Mouse (Mus musculus) CD4-positive, CD25-positive, alpha-beta regulatory T cell, adult 2 months (primary cell): Measurements from ENCODE around the gene Tescl.

Source experiments
- DNase-seq: peaks from one replicate; pipeline ENCODE4 v3.0.0-alpha.2; 2012; ENCODE audit warnings: low read depth, low spot score

Gene Tescl

DNA sequence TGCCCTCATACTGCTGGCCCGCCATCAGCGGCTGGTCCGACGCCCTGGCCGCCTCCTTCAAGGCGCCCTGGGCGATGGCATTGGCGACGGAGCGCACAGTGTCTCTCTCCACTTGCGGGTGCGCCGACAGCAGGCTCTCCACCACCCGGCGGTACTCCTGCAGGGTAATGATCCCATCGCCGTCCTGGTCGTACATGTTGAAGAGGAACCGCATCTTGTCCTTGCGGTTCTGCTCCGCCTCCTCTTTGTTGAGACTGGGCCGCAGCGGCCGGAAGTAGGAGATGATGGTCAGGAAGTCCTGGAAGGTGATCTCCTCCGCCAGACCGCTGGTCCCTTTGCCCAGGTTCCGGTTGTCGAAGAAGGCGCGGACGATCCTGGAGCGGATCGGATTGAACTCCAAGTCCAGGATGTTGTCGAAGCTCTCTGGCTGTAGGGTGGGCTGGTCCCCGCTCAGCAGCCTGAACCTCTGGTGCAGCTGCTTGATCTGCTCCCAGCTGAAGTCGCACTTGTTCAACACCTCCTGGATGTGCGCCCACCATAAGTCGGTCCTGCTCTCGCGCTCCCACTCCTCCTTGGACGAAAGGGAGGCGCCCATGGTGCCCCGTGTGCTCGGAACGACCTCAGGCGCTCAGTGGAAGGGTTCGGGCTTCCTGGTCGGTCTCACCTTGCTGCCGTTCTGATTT, at the start of gene Tescl:
Gene Tescl (minus strand): TSS at position 633 of the 683 bp plus-strand sequence.
- no peak for DNase-seq

DNA sequence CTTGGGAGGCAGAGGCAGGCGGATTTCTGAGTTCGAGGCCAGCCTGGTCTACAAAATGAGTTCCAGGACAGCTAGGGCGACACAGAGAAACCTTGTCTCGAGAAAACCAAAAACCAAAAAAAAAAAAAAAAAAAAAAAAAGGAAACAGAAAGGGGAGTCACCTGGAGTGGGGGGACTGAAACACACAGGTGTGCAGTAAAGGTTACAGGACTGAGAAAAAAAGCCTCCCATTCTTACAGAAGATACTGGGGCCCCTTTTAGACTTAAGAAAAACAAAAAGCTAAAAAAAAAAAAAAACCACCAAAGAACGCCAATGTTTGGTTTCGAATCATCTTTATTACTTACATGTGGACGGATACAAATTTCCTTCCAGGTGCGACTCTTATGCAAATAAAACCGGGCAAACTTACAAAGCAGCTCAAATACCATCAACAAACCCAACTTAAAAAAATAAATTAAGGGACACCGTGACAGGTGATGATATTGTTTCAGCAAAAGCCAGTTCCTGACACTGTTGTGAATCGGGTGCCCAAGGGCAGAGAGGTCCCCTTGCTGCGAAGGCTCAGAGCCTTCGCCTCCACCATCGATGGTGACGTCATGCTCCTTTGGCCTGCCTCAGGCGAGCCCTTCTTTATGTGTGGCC, 49.1 kb upstream of the Tescl start:
- DNase-seq, result peak; percentile 51

DNA sequence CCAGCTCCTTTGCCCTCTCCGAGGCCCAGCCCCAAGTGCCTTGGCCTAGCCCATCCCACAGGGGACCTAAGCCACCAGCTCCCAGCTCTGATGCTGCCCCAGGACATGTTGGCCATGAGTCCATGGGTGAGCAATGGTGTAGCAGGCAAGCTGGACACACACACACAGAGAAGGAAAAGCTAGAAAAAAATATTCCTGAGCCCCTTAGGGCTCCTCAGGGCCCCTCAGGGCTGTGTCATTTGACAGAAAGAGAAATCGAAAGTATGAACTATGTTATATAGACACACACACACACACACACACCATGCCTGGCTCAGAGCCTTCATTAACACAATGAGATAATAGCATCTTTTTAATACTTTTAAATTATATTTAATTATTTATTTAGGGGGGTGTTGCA, 46.6 kb upstream of the Tescl start:
- DNase-seq, result peak; percentile 66

- DNase-seq, result peak; percentile 79
Observed at GRCm38 (mm10) chr7:24379934-24380333, 46.2 kb upstream of the Tescl start.

DNA sequence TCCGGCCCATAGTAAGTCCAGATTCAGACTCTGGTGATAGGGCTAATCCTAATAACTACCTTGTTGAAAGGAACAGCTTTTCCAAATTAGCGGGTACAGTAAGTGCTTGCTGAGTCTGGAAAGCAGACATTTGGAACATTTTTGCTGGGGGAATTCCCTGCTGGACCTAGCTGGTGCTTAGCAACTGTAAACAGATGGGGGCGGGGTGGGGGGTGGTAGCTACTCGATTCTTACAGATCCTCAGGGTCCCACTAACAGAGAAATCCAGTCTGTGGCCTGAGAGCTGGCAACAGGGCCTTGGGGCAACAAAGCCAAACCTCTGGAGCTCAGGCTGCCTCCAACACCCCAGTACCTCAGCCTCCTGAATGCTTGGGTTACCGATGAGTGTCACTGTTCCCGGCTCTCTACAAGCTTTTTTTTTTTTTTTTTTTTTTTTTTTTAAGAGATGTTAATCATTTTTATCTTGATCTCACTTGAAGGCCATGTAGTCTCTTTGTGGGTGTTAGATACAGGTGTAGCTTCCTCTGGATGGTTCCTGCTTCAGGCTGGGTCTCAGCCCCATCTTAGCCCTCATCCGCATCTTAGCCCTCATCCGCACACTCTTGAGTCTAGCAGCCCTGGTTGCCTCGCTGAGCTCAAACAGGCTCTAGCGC, 44.4 kb upstream of the Tescl start:
- DNase-seq, result peak; percentile 86

DNA sequence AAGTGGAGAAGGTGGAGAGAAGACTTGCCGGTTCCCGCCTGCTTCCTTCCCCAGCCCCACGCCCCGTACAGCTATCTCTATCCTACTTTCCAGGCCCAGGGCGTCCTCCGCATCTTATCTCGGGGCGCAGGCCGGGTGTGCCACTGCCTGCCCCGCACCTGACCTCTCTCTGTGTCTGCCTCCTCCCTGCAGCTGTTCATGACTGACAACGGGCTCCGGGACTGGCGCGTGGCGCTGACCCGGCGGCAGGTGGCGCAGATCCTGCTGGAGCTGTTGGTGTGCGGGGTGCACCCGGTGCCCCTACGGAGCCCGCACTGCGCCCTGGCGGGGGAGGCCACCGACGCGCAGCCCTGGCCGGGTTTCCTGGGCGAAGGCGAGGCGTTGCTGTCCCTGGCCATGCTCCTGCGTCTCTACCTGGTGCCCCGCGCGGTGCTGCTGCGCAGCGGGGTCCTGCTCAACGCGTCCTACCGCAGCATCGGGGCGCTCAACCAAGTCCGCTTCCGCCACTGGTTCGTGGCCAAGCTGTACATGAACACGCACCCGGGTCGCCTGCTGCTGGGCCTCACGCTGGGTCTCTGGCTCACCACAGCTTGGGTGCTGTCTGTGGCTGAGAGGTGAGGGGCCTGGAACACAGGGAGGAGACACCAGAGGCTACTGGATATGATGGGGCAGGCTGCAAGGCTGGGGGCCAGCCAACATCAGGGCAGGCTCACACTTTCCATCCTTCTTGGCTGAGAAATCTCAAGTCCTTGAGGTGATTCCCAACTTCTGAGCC, 43.5 kb upstream of the Tescl start:
- DNase-seq, result peak; percentile 78

DNA sequence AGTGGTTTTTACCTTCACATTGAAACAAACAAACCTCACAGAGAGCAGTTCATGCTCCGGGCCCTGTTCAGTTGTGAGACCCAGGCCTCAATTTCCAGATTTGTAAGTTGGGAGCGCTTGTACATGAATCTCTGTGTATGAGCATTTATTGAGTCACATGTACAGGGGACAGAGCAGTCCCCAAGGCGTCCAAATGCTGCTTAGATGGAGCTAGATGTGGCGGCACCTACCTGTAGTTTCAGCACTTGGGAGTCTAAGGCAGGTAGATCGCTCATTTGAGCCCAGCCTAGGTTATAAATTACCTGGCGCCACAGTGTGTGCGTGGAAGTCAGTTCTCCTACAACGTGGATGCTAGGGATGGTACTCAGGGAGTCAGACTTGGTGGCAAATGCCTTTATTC, 42.7 kb upstream of the Tescl start:
- no peak for DNase-seq

DNA sequence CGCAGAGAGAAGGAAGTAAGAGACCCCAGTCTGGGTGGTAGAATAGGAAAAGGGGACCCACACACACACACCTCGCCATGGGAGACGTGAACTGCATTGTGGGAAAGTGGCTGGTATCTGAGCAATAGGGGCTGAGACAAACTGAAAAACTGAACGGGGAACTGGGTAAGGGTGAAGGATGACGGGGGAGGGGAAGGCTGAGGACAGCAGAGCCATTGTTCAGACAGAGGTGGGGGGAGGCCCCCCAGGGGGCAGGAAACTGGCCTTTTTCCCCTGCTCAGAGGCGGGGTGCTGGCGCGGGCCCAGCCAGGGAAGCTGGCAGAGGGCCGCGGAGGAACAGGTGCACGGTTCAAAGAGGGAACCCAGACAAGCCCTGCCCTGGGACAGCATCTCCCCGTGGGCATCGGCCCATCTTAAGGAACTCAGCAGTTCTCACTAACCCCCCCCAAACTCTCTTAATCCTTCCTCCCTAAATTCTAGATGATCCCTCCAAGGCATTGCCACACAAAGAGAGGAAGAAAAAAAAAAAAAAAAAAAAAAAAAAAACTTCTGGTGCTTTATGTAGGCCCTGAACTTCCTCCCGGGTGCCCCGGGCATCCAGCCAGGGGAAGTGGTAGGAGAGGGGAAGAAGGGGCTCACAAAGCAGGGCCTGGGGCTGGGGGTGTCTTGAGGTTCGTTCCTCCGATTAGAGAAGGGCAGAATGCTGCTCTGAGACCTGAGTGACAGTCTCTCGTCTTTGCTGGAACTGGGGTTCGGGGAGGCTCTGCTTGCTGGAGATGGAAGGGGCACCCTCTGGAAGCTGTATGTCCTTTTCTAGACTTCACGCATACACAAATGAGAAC, 40.0 kb upstream of the Tescl start:
- DNase-seq, result peak; percentile 86

DNA sequence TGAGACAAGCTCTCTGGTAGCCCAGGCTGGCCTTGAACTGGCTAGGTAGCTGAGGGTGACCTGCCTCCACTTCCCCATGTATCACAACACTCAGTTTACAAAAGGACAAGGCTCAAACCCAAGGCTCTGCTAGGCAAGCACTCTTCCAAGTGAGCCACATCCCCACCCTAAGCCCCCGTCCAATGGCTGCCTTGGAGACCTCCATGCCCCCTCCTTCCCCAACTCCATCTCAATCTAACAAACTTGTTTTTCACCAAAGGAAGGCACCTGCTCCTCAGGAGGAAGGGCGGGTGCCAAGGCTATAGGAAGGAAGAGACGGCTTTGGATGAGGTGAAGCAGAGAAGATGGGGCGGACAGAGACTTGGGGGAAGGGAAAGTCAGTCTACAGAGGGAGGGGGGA, 39.0 kb upstream of the Tescl start:
- no peak for DNase-seq

DNA sequence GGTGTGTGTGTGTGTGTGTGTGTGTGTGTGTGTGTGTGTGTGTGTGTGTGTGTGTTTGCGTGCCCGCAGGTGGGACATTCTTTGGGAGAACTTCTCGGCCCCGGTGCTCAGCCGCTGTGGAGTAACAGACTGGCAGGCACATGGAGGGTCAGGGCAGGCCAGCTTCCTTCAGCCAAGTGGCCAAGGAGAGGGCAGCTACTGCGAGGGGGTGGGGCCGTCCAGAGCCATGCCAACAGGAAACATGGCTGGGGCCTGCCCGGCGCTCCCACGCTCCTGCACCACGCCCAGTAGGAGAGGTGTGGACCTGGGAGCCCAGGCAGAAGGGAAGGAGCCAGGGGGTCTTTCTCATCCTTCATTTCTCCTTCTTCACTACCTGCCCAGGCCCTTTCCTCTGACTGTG, 38.6 kb upstream of the Tescl start:
- DNase-seq, result peak; percentile 38

- peak; percentile 39 for DNase-seq
Observed at GRCm38 (mm10) chr7:24371809-24372145, 38.0 kb upstream of the Tescl start.

- peak; percentile 51 for DNase-seq
Observed at GRCm38 (mm10) chr7:24371012-24371808, 37.5 kb upstream of the Tescl start.

DNA sequence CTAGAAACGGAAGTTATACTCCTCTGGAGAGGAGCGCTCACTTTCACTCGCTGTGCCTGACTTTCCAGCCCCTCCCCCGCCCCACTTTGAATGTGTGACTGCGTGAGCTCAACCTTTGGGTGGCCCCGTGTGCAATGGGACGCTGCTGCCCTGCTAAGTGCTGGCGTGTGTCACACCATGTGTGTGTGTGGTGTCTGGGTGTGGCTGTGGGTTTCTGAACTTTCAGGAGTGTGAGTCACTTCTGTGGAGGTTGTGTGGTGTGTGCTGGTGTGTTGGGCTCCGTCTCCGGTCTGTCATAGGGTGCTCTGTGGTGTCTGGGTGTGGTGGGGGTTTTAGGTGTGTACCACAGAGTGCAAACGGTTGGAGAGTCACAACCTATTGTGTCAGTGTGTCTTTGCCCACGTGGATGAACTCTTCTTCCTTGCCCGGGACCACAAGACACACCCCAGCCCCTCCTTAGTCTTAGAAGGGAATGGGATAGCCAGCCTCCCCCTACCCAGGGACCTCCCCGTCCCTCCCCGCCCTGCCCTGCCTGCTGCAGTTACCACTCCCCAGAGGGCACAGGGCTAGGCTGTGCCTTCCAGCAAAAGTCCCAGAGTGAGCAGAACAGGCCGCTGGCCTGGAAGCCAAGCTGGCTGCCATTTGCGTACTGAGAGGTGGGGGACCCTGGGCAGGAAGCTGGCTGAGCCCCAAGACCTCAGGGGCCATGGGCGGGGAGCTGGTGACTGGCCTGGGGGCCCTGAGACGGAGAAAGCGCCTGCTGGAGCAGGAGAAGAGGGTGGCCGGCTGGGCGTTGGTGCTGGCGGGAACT, 36.2 kb upstream of the Tescl start, which contains the start of gene Kcnn4:
Gene Kcnn4 (plus strand): TSS at position 533 of the 811 bp plus-strand sequence.
- DNase-seq, result peak; percentile 93

GRCm38 (mm10) chr7:24368946-24369345, 35.2 kb upstream of the Tescl start:
- DNase-seq, result peak; percentile 59

- DNase-seq, result peak; percentile 74
Observed at GRCm38 (mm10) chr7:24368226-24368625, 34.5 kb upstream of the Tescl start.

DNA sequence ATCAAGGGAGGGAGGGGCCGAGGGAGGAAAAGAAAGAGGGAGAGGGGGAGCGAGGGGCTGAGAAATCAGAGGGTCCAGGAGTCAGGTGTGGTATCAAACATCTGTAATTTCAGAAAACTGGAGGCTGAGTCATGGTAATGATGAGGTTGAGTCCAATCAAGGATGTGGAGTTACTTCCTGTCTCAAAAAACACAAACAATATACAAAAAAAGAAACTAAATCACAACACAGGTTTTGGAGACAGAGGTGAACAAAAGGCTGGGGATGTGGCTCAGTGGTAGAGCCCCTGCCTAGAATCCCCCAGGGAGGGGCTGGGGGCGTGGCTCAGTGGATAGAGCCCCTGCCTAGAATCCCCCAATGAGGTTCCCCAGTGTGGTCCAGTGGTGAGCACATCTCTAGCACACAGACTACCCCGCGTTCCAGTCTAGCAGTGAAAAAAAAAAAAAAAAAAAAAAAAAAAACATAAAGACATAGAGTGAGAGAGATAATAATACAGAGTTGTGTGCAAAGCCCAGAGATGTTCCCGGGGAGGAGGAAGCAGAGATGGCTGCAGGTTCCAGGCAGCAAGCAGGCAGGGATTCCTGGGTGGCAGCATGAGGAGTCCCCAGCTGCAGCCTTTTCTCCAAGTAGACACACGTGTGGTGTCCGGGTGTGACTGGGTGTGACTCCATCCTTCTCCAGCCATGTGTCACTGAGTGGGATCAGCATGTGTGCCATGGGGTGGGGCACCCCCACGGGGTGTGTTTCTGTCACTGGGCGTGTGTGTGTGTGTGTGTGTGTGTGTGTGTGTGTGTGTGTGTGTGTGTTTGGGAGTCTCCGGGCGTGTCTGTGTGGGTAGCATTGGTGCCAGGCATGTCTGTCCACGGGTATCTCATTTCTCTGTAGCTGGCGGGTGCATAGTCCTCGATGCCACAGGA, 33.2 kb upstream of the Tescl start:
- DNase-seq, result peak; percentile 53

DNA sequence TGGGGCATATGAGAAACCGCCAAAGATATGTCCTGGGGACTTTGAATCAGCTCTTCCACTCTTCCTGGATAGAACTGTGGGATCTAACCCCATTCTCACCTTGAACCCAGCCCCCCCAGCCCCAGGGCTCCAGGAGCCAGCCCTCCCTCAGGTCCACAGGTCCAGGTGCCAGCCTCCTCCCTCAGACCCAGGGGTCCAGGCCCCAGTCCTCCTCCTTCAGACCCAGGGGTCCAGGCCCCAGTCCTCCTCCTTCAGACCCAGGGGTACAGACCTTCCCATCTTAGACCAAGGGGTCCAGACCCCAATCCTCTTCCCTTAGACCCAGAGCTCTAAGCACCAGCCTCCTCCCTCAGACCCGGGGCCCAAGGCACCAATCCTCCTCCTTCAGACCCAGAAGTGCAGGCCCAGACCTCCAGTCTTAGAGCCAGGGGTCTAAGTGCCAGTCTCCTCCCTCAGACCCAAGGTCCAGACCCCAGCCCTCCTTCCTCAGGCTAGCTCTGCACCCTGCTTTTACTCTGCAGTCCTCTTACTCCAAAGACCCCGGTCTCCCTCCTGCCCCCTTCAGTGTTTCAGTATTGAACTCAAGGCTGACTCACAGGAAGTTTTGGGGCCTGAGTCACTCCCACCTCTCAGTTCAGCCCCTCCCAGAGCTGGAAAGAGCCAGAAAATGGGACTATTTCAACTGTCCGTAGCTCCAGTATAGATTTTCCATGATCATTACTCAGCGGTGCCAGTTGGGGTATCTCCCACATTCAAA, 31.7 kb upstream of the Tescl start:
- no peak for DNase-seq

DNA sequence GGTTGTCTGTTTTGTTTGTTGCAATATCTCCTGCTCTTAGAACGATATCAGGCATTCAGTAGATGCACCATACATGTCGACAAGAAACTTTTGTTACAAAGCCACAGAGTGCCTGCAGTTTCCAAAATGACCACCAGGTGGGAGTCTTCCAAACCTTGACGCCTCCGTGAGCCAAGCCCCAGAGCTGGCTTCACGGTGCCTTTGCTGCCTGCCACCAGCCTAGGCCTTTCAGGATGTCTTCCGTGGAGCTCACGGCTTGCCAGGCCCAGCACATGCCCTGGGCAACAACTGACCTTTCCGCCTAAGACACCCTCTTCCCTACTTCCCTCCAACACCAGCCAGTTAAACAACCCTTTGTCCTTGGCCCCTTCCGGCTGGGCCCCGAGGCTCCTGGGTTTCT, 31.1 kb upstream of the Tescl start:
- DNase-seq, result peak; percentile 94
